Mouse (Mus musculus) liver, embryonic 14.5 days (tissue): ENCODE measurements around the gene Efna5.

Experiments used
- CTCF ChIP-seq: IDR thresholded peaks from 2 replicates; pipeline ENCODE4 v1.5.1; 2016; ENCODE audit warnings: antibody characterized with exemption, low read depth, control low read depth
- EP300 ChIP-seq: IDR thresholded peaks from 2 replicates; pipeline ENCODE4 v1.6.1; 2016; ENCODE audit warnings: antibody characterized with exemption, low read depth

- no peak for TF ChIP-seq EP300
- no peak for TF ChIP-seq CTCF
Observed at GRCm38 (mm10) chr17:62729754-62730470, 151.2 kb downstream of the Efna5 start.
